Mouse (Mus musculus) CH12.LX (cell line): ENCODE measurements around the gene Copa. TPM values are rescaled to one million over a fixed set of nuclear protein-coding genes. Genes with fewer than 3 reads are reported as not detected.

Experiments used
- DNase-seq: peaks from one replicate; pipeline ENCODE4 v3.0.0-alpha.2; 2013; ENCODE audit errors: extremely low read depth
- H3K27ac ChIP-seq: 2 replicates; pipeline ENCODE4 v1.5.1; 2012; ENCODE audit warnings: low read depth, mild to moderate bottlenecking, control low read depth, moderate library complexity; ENCODE audit not compliant: insufficient read depth
- H3K27me3 ChIP-seq: replicated peaks from 2 replicates; pipeline ENCODE3; 2012; ENCODE audit warnings: inconsistent platforms
- H3K36me3 ChIP-seq, 2 experiments: replicated peaks in 1 of 2; 2 replicates each; pipeline versions ENCODE3 to v1.6.1; 2012; ENCODE audit warnings: inconsistent platforms in 1 of 2, low read length in 1 of 2, mild to moderate bottlenecking in 1 of 2, mixed read lengths in 1 of 2, moderate library complexity in 1 of 2; ENCODE audit not compliant: control insufficient read depth in 1 of 2, insufficient read depth in 1 of 2
- H3K4me1 ChIP-seq, 2 experiments: 2 replicates each; pipeline ENCODE4 v1.6.1; 2012; ENCODE audit warnings: inconsistent platforms in 1 of 2, moderate library complexity in 1 of 2; ENCODE audit not compliant: insufficient read depth in 2 of 2, control insufficient read depth in 1 of 2
- H3K4me2 ChIP-seq: 2 replicates; pipeline ENCODE4 v1.6.1; 2012; ENCODE audit warnings: low read depth, mild to moderate bottlenecking, control low read depth; ENCODE audit not compliant: poor library complexity, insufficient read depth, severe bottlenecking
- H3K4me3 ChIP-seq, 3 experiments: fragments of 150-350 bp in 1 of 3; sonication (generic) in 1 of 3; replicated peaks in 1 of 3; 2 replicates each; pipeline versions ENCODE3 to v1.5.1; 2011 to 2012; ENCODE audit warnings: low read depth in 2 of 3, low read length in 2 of 3, mild to moderate bottlenecking in 2 of 3, moderate library complexity in 2 of 3, control low read depth in 1 of 3, improper control_type of control experiment in 1 of 3, inconsistent platforms in 1 of 3, mixed read lengths in 1 of 3; ENCODE audit not compliant: poor library complexity in 1 of 3
- H3K79me2 ChIP-seq: replicated peaks from 2 replicates; pipeline ENCODE4 v1.6.1; 2012; ENCODE audit warnings: mild to moderate bottlenecking, moderate library complexity; ENCODE audit not compliant: control insufficient read depth, poor library complexity, insufficient read depth, severe bottlenecking; ENCODE audit errors: extremely low read depth
- H3K9ac ChIP-seq: 2 replicates; pipeline ENCODE4 v1.6.1; 2012; ENCODE audit warnings: low read depth, mild to moderate bottlenecking, control low read depth, moderate library complexity; ENCODE audit not compliant: insufficient read depth
- H3K9me3 ChIP-seq: replicated peaks from 2 replicates; pipeline ENCODE3; 2012; ENCODE audit warnings: low read length, inconsistent platforms, mixed read lengths
- CHD1 ChIP-seq: IDR thresholded peaks from 2 replicates; pipeline ENCODE4 v1.6.1; 2012; ENCODE audit warnings: low read depth, low read length, improper control_type of control experiment, inconsistent platforms
- CHD2 ChIP-seq: IDR thresholded peaks from 2 replicates; pipeline ENCODE4 v1.6.1; 2011; ENCODE audit warnings: low read length, improper control_type of control experiment
- ELF1 ChIP-seq: IDR thresholded peaks from 2 replicates; pipeline ENCODE4 v1.6.1; 2014; ENCODE audit warnings: low read depth, mild to moderate bottlenecking, inconsistent platforms, low read length, improper control_type of control experiment
- EP300 ChIP-seq: IDR thresholded peaks from 2 replicates; pipeline ENCODE4 v1.6.1; 2011; ENCODE audit warnings: low read length, improper control_type of control experiment
- ETS1 ChIP-seq: conservative IDR thresholded peaks from 2 replicates; pipeline ENCODE4 v1.6.1; 2012; ENCODE audit warnings: low read depth, mild to moderate bottlenecking, inconsistent platforms, low read length, improper control_type of control experiment, moderate library complexity
- HCFC1 ChIP-seq: IDR thresholded peaks from 2 replicates; pipeline ENCODE4 v1.6.1; 2012; ENCODE audit warnings: low read depth, mild to moderate bottlenecking, inconsistent platforms, low read length, improper control_type of control experiment
- IRF4 ChIP-seq: IDR thresholded peaks from 2 replicates; pipeline ENCODE4 v1.6.1; 2014; ENCODE audit warnings: low read depth, mild to moderate bottlenecking, inconsistent platforms, low read length, improper control_type of control experiment
- JUN ChIP-seq: IDR thresholded peaks from 2 replicates; pipeline ENCODE4 v1.6.1; 2011; ENCODE audit warnings: low read depth, mild to moderate bottlenecking, low read length, improper control_type of control experiment, moderate library complexity; ENCODE audit not compliant: insufficient read depth
- JUND ChIP-seq: conservative IDR thresholded peaks from 2 replicates; pipeline ENCODE4 v1.6.1; 2011; ENCODE audit warnings: low read depth, low read length, improper control_type of control experiment
- KAT2A ChIP-seq: IDR thresholded peaks from 2 replicates; pipeline ENCODE4 v1.6.1; 2012; ENCODE audit warnings: low read length, improper control_type of control experiment, inconsistent platforms; ENCODE audit not compliant: insufficient replicate concordance
- MAFK ChIP-seq: IDR thresholded peaks from 2 replicates; pipeline ENCODE4 v1.6.1; 2011; ENCODE audit warnings: low read length, improper control_type of control experiment; ENCODE audit not compliant: insufficient replicate concordance
- MAX ChIP-seq: IDR thresholded peaks from 2 replicates; pipeline ENCODE4 v1.6.1; 2011; ENCODE audit warnings: low read length, improper control_type of control experiment
- MXI1 ChIP-seq: IDR thresholded peaks from 2 replicates; pipeline ENCODE4 v1.6.1; 2011; ENCODE audit warnings: mild to moderate bottlenecking, low read depth, low read length, improper control_type of control experiment
- MYC ChIP-seq: IDR thresholded peaks from 2 replicates; pipeline ENCODE4 v1.6.1; 2011; ENCODE audit warnings: low read depth, mild to moderate bottlenecking, improper control_type of control experiment, low read length
- NELFE ChIP-seq: IDR thresholded peaks from 2 replicates; pipeline ENCODE4 v1.6.1; 2011; ENCODE audit warnings: low read depth, low read length, improper control_type of control experiment
- NRF1 ChIP-seq: IDR thresholded peaks from 2 replicates; pipeline ENCODE4 v1.6.1; 2014; ENCODE audit warnings: low read depth, mild to moderate bottlenecking, inconsistent platforms, low read length, improper control_type of control experiment, moderate library complexity
- PAX5 ChIP-seq: IDR thresholded peaks from 2 replicates; pipeline ENCODE4 v1.6.1; 2012; ENCODE audit warnings: low read length, inconsistent platforms, mixed read lengths
- POLR2A ChIP-seq: IDR thresholded peaks from 2 replicates; pipeline ENCODE4 v1.6.1; 2011; ENCODE audit warnings: low read depth, mild to moderate bottlenecking, improper control_type of control experiment, low read length
- RAD21 ChIP-seq: IDR thresholded peaks from 2 replicates; pipeline ENCODE4 v1.6.1; 2011; ENCODE audit warnings: low read depth, mild to moderate bottlenecking, low read length, improper control_type of control experiment, moderate library complexity
- SMC3 ChIP-seq: IDR thresholded peaks from 2 replicates; pipeline ENCODE4 v1.6.1; 2011; ENCODE audit warnings: low read depth, low read length, improper control_type of control experiment
- UBTF ChIP-seq: IDR thresholded peaks from 2 replicates; pipeline ENCODE4 v1.6.1; 2012; ENCODE audit warnings: low read depth, mild to moderate bottlenecking, inconsistent platforms, low read length, improper control_type of control experiment, moderate library complexity
- ZKSCAN1 ChIP-seq: IDR thresholded peaks from 2 replicates; pipeline ENCODE4 v1.6.1; 2012; ENCODE audit warnings: low read depth, inconsistent platforms, low read length, improper control_type of control experiment, borderline replicate concordance
- ZMIZ1 ChIP-seq: IDR thresholded peaks from 2 replicates; pipeline ENCODE4 v1.6.1; 2012; ENCODE audit warnings: low read depth, mild to moderate bottlenecking, inconsistent platforms, low read length, improper control_type of control experiment
- ZNF384 ChIP-seq: IDR thresholded peaks from 2 replicates; pipeline ENCODE4 v1.6.1; 2012; ENCODE audit warnings: low read depth, low read length, improper control_type of control experiment, inconsistent platforms
- dilution Hi-C: fragments of 300-500 bp; cut with MboI; formaldehyde crosslinking; loops from 2 replicates; pipeline ENCODE4 v1.14.3; 2020; ENCODE audit warnings: low sequenced_read_pairs; ENCODE audit not compliant: extremely low pct_unique_long_range_greater_than_20kb, extremely low pct_ligation_motif_present
- in situ Hi-C: fragments of 300-500 bp; cut with MboI; formaldehyde crosslinking; loops from 3 replicates; pipeline ENCODE4 v1.14.3; 2019; ENCODE audit warnings: low sequenced_read_pairs, low pct_ligation_motif_present, low pct_unique_long_range_greater_than_20kb, mixed read lengths
- polyA plus RNA-seq: library from polyadenylated mRNA; unstranded; fragments of >175 nt; gene quantifications from 2 replicates; pipeline ENCODE4 v1.2.1, GENCODE M21; 2012; ENCODE audit warnings: low read depth; ENCODE audit not compliant: insufficient read length
- total RNA-seq, 2 experiments: library from RNA; depleted of rRNA; stranded (reverse); fragments of 300-350 nt in 1 of 2; fragments of >200 nt in 1 of 2; gene quantifications; 2 replicates each; pipeline ENCODE4 v1.2.3; 2012 to 2014

The Copa gene
- total and polyA plus RNA-seq, 3 experiments, result 157 to 165 (median 158) TPM

DNA sequence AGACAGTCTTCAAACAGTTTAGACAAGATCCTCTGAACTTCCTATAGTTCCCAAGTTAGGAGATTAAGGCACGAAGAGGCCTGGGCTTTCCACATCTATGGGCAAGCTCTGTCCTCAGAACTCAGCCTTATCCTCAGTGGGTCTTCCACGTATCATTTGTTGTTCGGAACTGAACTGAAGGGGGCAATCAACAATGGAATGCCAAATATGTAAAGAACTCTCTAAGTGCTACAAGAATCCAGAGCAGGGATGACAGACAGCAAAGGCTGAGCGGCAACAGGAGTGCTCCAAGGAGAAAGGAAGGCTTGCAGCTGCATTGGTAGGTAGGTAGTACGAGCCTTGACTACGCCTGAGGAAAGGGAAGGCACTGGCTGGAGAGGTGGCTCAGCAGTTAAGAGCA lies 12.1 kb upstream of the Copa start:
- dilution Hi-C loops (no loop called here), in situ Hi-C loops (no loop called here)
- DNase-seq, result no peak
- Histone ChIP-seq H3K36me3 (peaks cover 98 to 100% of the 10 kb centered on the region in 2 experiments), H3K79me2 (no peaks in the 10 kb centered on the region), H3K4me3 (no peak overlapping the region), H3K4me1 (peaks cover 0 to 11% of the 10 kb centered on the region in 2 experiments; a peak in 2 of 4 replicates), H3K9ac (no peak overlapping the region), H3K27ac (no peak overlapping the region), H3K9me3 (no peaks in the 10 kb centered on the region), H3K4me2 (no peak overlapping the region), H3K27me3 (no peaks in the 10 kb centered on the region)
- TF ChIP-seq ZNF384, result no peak
- no peak for TF ChIP-seq KAT2A
- TF ChIP-seq NRF1, result no peak
- TF ChIP-seq CHD2, result no peak
- no peak for TF ChIP-seq CHD1
- TF ChIP-seq MXI1, result no peak
- no peak for TF ChIP-seq ETS1
- no peak for TF ChIP-seq MAFK
- TF ChIP-seq HCFC1, result no peak
- no peak for TF ChIP-seq JUN
- TF ChIP-seq ZKSCAN1, result no peak
- TF ChIP-seq POLR2A, result no peak
- TF ChIP-seq NELFE, result no peak
- no peak for TF ChIP-seq RAD21
- TF ChIP-seq JUND, result no peak
- TF ChIP-seq SMC3, result no peak
- TF ChIP-seq MYC, result no peak
- no peak for TF ChIP-seq ELF1
- no peak for TF ChIP-seq ZMIZ1
- TF ChIP-seq IRF4, result no peak

DNA sequence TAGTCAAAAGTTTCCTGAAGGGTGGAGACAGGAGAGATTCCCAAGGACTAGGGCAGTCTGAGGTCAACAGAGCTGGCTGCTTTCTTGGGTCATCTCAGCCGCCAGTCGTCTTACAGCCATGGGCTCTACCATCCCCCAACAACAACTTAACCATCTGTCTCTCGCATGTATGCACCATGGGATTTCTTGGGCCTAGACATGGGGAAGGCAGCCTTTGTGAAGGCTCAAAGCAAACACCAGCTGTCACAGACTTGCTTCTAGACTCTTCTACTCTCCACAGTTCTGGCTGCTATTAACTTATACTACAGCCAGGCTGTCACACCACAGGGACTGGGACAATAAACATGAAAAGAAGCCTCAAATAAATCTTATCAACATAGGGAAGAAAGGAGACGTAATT lies 10.8 kb upstream of the Copa start:
- Histone ChIP-seq H3K79me2 (peaks cover 4% of the 10 kb centered on the region; the same call in 1 of the 2 replicates), H3K36me3 (peaks cover 98 to 100% of the 10 kb centered on the region in 2 experiments), H3K27ac (no peak overlapping the region), H3K4me3 (no peak overlapping the region), H3K27me3 (no peaks in the 10 kb centered on the region), H3K4me2 (no peak overlapping the region), H3K9me3 (no peaks in the 10 kb centered on the region), H3K4me1 (peaks cover 0 to 11% of the 10 kb centered on the region in 2 experiments; a peak in 2 of 4 replicates), H3K9ac (no peak overlapping the region)
- in situ Hi-C loops (no loop called here), dilution Hi-C loops (no loop called here)
- no peak for DNase-seq
- TF ChIP-seq MAFK (no peak), ETS1 (no peak), MXI1 (no peak), HCFC1 (no peak), UBTF (no peak), PAX5 (no peak), ZKSCAN1 (no peak), MAX (no peak), ELF1 (no peak), JUN (no peak), EP300 (no peak)
